Mouse (Mus musculus) C2C12 (cell line): Measurements from ENCODE around the gene Rnf157.

Experiments
- CEBPB ChIP-seq: IDR thresholded peaks from one replicate; pipeline ENCODE4 v1.6.1; 2011; ENCODE audit warnings: low read depth, mild to moderate bottlenecking, control low read depth, moderate library complexity
- CTCF ChIP-seq: IDR thresholded peaks from one replicate; pipeline ENCODE4 v1.5.1; 2011; ENCODE audit not compliant: control insufficient read depth, insufficient read depth, insufficient read length
- FOSL1 ChIP-seq: IDR thresholded peaks from one replicate; pipeline ENCODE4 v1.8.0; 2011; ENCODE audit warnings: mild to moderate bottlenecking, low read length; ENCODE audit not compliant: poor library complexity, insufficient read depth, severe bottlenecking
- MAX ChIP-seq: IDR thresholded peaks from one replicate; pipeline ENCODE4 v1.6.1; 2011; ENCODE audit warnings: mild to moderate bottlenecking, control low read depth
- MYOD1 ChIP-seq: IDR thresholded peaks from one replicate; pipeline ENCODE4 v1.6.1; 2011; ENCODE audit warnings: low read depth; ENCODE audit not compliant: control insufficient read depth, insufficient read length
- MYOG ChIP-seq: IDR thresholded peaks from one replicate; pipeline ENCODE4 v1.6.1; 2011; ENCODE audit not compliant: control insufficient read depth, insufficient read length; ENCODE audit errors: extremely low read depth
- USF1 ChIP-seq: IDR thresholded peaks from one replicate; pipeline ENCODE4 v1.6.1; 2011; ENCODE audit warnings: low read depth, mild to moderate bottlenecking, control low read depth, moderate library complexity

- TF ChIP-seq CTCF, result no peak
- TF ChIP-seq CEBPB, result no peak
- TF ChIP-seq USF1, result no peak
- no peak for TF ChIP-seq MYOG
- TF ChIP-seq MYOD1, result no peak
- TF ChIP-seq MAX, result no peak
- TF ChIP-seq FOSL1, result no peak
Observed at GRCm38 (mm10) chr11:116411582-116411981, 1.2 kb downstream of the Rnf157 start.
